Mouse (Mus musculus) heart, postnatal 0 days (tissue): ENCODE measurements around the gene Ppp1r9b.

ENCODE experiments used
- CTCF ChIP-seq: IDR thresholded peaks from 2 replicates; pipeline ENCODE4 v1.5.1; 2016; ENCODE audit warnings: antibody characterized with exemption, control low read depth, low read depth
- EP300 ChIP-seq: IDR thresholded peaks from 2 replicates; pipeline ENCODE4 v1.6.1; 2016; ENCODE audit warnings: antibody characterized with exemption, low read depth

GRCm38 (mm10) chr11:95037306-95037705 lies 46.5 kb downstream of the Ppp1r9b start:
- no peak for TF ChIP-seq CTCF
- TF ChIP-seq EP300: no peak
